Mouse (Mus musculus) liver, postnatal 0 days (tissue): ENCODE data around the gene Gfod1.

Experiments used
- CTCF ChIP-seq: sonication (generic); IDR thresholded peaks from 2 replicates; pipeline ENCODE4 v1.5.1; 2016; ENCODE audit warnings: antibody characterized with exemption, low read depth
- EP300 ChIP-seq: IDR thresholded peaks from 2 replicates; pipeline ENCODE4 v1.6.1; 2016; ENCODE audit warnings: antibody characterized with exemption, low read depth, mild to moderate bottlenecking

GRCm38 (mm10) chr13:43229767-43230166, 74.2 kb downstream of the Gfod1 start:
- TF ChIP-seq CTCF (no peak), EP300 (peak; percentile 95)
